ENCODE assay signal across 12 mouse cellular contexts in the genomic region with DNA sequence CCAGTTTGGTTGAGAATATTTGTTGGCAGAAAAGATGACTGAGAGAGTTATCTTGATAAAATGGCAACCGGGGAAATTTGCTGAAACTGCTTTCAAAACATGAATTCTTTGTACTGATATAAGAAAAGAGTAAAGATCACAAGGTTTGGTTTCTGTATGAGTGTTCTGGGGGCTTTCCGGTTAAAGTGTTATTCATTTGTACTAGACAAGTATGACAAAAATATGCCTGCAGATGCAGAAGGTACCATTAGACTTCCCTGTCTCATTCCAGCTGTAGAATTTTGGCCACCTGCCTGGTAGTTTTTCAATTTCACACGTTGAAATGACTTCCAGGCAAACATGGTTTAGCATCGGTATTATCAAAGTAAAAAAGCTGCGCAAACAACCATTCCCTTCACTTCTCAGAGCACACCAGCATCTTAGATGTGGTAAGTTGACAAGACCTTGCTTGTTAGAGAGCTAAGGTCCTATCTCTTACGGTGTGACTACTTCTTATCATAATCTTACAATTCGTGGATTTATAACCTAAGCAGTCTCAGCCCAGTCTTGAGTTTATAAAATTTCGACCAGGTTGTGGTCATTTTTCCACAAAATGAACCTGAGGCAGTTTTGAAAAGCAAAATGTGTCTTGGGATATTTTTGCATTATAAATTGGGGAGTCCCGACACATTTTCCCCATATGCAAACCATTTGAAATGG.
"Had no signal": no experiment of that assay in that cellular context is flagged by ENCODE, and none has a peak within 500 bp of the region (broad histone marks: within the 10 kb centered on the region; RNA-seq: fewer than 3 reads in every experiment).

No protein-coding gene starts in this region.

- DNase-seq: kidney, adult 9 months; kidney, postnatal 36 days; left cerebral cortex, postnatal 4 days; lung, postnatal 14 days; right cerebral cortex, postnatal 14 days; thymus, adult 18-20 months had no signal

- H3K4me2 ChIP-seq: limb, embryonic 15.5 days; liver, embryonic 12.5 days; lung, embryonic 15.5 days; midbrain, embryonic 12.5 days had no signal

- ATAC-seq: liver, embryonic 12.5 days; midbrain, embryonic 16.5 days had no signal

- H3K9ac ChIP-seq: limb, embryonic 15.5 days; liver, embryonic 12.5 days; lung, embryonic 15.5 days; midbrain, embryonic 12.5 days had no signal

- H3K27ac ChIP-seq: kidney, postnatal 0 days; limb, embryonic 15.5 days; liver, embryonic 12.5 days; lung, embryonic 15.5 days; midbrain, embryonic 12.5 days had no signal

- H3K36me3 ChIP-seq: limb, embryonic 15.5 days; liver, embryonic 12.5 days; lung, embryonic 15.5 days; midbrain, embryonic 12.5 days had no signal

- H3K27me3 ChIP-seq: limb, embryonic 15.5 days; liver, embryonic 12.5 days; lung, embryonic 15.5 days; midbrain, embryonic 12.5 days had no signal

- H3K4me1 ChIP-seq: limb, embryonic 15.5 days; midbrain, embryonic 12.5 days had no signal

- H3K9me3 ChIP-seq: limb, embryonic 15.5 days; liver, embryonic 12.5 days; lung, embryonic 15.5 days; midbrain, embryonic 12.5 days had no signal

- H3K4me3 ChIP-seq: limb, embryonic 15.5 days; liver, embryonic 12.5 days; lung, embryonic 15.5 days; midbrain, embryonic 12.5 days had no signal
